Mouse (Mus musculus) left cerebral cortex, postnatal 10 days (tissue): Measurements from ENCODE around the gene Spata2. TPM values are rescaled to one million over a fixed set of nuclear protein-coding genes. Genes with fewer than 3 reads are reported as not detected.

Experiments used
- DNase-seq, 2 experiments: peaks; one replicate each; pipeline ENCODE4 v3.0.0; 2021 to 2022; ENCODE audit warnings: low spot score in 2 of 2, mixed read lengths in 1 of 2; ENCODE audit errors: extremely low spot score in 1 of 2
- intact Hi-C: fragments of 180-260 bp; cut with DNase I; formaldehyde crosslinking; loops from one replicate; pipeline ENCODE4 v1.15.1; 2025
- total RNA-seq, 2 experiments: library from RNA; stranded (reverse); gene quantifications; 2 replicates each; pipeline ENCODE4 v1.2.3; 2021

Spata2 gene
- total RNA-seq, 2 experiments from 2014 or later: 68.2 to 69.8 TPM

DNA sequence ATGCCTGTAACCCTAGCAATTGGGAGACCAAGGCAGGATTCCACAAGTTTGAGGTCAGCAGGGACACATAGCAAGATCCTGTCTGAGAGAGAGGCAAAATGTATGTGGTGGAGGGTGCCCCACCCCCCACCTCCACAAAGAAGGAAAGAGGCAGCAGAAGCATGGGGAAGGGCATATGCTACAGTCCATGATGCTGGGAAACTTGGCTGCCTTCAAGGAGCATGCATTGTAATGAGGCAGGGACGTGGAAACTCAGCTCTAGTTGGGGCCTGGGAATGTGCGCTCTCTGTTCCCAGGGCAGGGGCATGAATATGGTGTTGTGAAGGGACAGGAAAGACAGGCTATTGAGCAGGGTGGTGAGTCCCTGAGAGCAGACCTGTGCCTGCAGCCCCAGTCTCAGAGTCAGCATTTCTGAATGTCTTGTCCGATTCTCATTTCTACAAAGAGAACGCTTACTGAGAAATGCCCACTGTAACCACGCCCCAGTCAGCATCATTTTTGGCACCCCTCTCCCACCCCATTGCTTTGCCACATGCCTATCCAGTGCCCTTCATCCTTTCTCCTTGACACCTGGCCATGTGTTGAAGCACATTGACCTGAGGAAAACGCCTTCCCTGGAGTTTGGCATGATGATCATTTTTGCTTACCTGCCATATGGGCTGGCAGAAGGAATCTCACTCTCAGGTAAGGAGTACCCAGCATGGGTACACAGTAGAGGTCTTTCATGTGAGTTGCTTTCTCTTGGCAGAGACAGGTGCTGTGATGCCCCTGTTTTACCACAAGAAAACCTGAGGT, 33.4 kb downstream of the Spata2 start:
- no peak for DNase-seq
- intact Hi-C loops: no loop called here

DNA sequence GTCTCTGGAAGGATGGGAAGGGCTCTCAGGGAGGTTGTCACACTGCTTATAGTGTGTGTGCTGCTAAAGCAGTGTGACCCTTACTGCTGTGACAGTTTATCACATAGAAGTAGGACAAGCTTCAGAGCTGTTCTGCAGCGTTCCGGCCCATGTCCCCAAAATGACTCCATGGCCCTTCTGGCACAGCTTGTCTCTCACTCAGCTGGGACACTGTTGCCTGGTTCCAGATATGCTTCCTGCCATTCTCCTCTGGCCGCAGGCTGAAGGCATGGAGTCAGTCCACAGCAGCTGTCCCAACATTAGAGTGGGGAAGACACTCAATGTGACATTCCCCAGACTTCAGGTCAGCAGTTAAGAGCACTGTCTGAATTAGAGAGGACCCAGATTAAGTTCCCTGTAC, 34.1 kb downstream of the Spata2 start:
- intact Hi-C loops: no loop called here
- no peak for DNase-seq

- no peak for DNase-seq
- intact Hi-C loops: no loop called here
Measured at GRCm38 (mm10) chr2:167457213-167457612, 35.5 kb downstream of the Spata2 start.

- intact Hi-C loops: no loop called here
- no peak for DNase-seq
Measured at GRCm38 (mm10) chr2:167456361-167457020, 36.2 kb downstream of the Spata2 start.

- peak in 1 of 2 experiments; percentile 60 for DNase-seq
- intact Hi-C loops: no loop called here
Measured at GRCm38 (mm10) chr2:167453814-167454213, 38.9 kb downstream of the Spata2 start.

- DNase-seq: no peak
- intact Hi-C loops: no loop called here
Measured at GRCm38 (mm10) chr2:167450647-167451046, 42.0 kb downstream of the Spata2 start.

DNA sequence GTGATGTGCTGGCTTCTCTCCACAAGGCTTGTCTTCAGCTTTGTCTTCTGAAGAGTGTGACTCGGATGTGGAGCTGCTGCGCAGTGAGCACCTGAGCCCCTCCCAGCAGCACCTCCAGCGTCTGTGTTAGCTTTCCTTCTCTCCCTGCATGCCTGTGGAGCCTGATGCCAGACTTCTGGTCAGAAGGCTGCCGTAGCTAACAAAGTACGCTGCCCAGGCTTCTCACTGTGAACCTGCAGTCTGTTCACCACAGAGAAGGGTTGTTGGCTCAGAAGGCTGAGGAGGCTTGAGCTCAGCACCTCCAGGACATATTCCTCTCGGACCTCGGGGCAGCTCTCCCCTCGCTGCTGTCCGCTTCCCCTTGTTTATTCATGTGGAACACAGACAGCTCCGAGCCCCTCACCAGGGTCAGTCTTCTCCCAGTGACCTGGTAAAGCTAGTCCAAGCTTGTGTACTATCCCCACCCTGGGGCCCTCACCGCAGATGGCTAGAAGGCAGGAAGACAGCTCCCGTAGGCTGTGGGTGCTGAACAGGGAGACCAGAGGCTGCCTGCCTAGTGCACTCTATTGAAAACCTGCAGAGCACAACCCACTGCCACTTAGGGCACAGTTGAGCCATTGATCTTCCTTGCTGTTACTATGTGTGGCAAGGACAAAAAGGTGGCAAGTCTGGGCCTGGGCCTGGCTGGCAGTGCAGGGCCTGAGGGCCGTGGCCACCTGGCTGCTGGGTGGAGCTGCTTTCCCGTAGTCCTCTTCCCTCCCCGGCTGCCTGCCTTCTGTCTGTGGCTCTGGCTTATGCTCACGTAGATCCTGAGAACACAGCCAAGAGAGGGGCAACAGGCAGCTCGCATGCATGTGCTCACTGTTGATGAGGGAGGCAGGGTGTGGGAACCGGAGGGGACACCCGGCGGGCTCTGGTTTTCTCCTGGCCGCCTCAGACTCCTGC, 43.1 kb downstream of the Spata2 start:
- DNase-seq: no peak
- intact Hi-C loops: no loop called here

DNA sequence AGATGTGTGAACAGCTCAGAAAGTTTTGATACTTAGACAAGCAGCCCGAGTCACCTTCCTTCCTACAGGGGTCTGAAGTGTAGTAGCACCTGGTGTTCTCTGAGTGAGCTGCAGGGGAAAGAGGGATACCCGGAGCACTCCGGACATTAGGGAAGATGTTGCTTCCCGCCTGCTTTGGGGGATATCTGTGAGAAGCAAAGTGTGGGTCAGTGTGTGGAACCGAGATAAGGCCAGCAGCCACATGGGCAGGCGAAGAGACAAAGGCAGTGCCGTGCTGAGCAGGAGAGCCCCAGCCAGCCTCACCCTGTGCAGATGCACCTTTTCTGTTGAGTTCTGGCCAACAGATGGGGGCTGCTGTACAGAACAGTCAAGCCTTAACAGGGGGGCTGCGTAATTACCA, 45.1 kb downstream of the Spata2 start:
- intact Hi-C loops: no loop called here
- DNase-seq: no peak

DNA sequence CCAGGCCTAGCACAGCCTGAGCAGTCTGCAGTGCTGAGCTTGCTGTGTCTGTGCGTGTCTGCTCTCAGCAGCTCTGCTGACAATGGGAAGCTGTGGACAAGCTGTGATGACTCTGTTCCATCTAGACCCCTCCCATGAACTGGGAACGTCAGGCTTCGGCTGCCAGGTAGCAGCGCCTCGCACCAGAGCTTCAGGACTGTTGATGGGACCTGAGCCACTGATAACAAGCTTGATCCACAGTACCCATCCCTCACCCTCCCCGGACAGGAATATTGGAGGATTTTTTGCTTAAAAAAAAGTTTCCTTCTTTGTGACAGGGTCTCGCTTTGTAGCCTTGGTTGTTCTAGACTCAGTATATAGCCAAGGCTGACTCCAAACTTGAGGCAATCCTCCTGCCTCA, 45.5 kb downstream of the Spata2 start:
- no peak for DNase-seq
- intact Hi-C loops: no loop called here

- intact Hi-C loops: no loop called here
Measured at GRCm38 (mm10) chr2:167445911-167446780, 46.5 kb downstream of the Spata2 start.

DNA sequence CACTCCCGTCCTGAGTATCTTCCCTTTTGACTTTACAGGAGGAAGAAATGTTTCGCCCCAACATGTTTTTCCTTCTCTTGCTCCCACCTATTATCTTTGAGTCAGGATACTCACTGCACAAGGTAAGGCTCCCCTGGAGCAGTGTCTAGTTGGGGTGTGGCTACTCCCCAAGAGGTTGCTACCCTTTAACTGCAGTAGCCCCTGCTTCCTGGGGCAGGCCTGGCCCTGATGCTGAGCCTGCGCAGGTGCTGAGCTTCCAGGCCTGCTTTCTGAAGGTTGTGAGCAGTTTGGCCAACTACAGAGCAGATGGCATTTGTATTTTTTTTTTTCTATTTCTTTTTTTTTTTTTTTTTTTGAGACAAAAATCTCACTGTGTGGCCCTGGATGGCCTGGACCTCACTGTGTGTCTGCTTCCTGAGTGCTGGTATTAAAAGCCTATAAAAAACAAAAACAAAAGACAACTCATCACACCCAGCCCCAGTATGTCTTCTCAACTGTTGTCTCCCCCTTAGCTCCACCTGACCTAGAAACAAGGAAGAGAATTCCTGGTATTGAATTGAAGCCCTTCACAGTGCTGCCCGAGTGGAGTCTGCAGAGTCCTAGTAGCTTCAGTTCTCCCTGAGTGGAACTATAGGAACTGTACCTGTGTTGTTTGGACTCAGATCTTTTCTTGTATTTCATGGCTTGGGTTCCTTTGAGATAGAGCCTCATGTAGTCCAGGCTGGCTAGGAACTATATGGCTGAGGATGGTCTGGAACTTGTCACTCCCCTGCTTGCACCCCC, 49.1 kb downstream of the Spata2 start:
- intact Hi-C loops: no loop called here
- DNase-seq: no peak

More at GRCm38 (mm10) chr2:167445911-167446780, 46.5 kb downstream of the Spata2 start:
- no peak for DNase-seq

- no peak for DNase-seq
- intact Hi-C loops: no loop called here
Measured at GRCm38 (mm10) chr2:167439422-167439821, 53.3 kb downstream of the Spata2 start.

GRCm38 (mm10) chr2:167436371-167436770, 56.3 kb downstream of the Spata2 start:
- peak in 1 of 2 experiments; percentile 26 for DNase-seq
- intact Hi-C loops: no loop called here

DNA sequence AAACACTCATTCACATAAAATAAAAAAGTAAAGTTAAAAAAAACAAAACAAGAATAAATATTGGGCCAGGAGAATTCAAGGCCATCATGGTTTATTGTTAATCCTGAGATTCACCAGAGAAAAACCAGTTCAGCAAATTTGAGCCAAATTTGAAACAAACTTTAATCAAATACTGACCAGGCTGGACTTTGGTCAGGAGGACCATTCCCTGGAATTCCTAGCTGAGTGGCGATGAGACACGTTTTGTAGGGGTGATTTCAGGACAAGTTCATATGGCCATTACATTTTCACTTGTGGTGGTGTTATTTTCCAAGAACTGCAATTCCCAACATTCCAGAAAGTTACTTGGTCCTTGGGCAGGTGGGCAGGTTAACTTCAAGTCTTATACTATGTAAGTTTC, 57.1 kb downstream of the Spata2 start:
- intact Hi-C loops: no loop called here
- DNase-seq: no peak

DNA sequence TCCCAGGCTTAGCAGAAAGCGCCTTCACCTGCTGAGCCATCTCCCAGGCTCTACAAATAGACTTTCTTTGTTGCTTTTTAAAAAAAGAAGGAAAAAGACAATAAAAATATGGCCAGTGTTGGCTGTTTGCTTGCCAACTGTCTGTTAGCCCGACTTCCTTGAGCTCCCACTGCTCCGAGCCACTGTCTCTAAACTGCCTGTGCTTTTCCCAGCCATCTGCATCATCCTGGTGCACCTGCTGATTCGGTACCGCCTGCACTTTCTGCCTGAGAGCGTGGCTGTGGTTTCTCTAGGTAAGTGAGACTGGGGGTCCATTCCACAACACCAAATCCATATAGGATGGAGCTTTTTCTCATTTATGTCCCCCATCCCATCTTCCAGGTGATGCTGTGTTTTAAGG, 58.1 kb downstream of the Spata2 start:
- DNase-seq: no peak
- intact Hi-C loops: no loop called here

DNA sequence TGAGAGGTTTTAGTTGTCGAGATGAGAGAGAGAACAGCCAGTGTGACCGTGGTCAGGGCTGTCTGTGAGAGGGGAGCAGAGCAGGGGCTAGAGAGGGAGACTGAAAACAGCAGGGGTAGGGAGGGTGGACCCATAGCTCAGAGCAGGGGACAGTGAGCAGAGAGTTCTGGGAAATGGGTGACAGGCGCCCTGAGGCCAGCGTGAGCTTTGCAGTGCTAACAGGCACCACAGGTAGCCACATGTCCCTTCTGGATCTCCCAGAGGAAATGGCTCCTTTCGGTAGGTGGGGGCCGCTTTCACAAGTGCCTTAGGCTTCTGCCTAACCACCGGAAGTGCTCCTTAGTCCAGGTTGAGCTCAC, 61.3 kb downstream of the Spata2 start:
- DNase-seq: peak in 1 of 2 experiments; percentile 12
- intact Hi-C loops: no loop called here
